Mouse (Mus musculus): ENCODE data around the gene Rasgrp3. TPM values are rescaled to one million over a fixed set of nuclear protein-coding genes. Genes with fewer than 3 reads are reported as not detected.

Rasgrp3 gene
- polyA plus RNA-seq, 1 experiment, result 0.66 TPM

DNA sequence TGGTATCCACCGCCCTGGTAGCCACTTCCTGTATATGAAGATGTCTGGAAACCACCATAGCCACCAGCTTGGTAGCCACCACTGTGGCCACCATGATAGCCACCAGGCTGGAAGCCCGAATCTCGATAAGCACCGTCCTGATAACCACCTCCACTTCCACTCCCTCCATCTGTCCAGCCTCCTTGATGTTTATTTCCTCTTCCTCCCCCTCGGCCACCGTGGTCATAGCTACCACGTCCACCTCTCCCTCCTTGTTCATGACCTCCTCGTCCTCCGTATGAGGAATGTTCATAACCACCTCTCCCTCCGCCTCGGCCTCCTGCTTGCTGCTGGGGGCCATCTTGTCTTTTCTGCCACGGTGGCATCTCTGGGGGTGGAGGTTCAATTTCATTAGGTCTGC lies 102.7 kb downstream of the Rasgrp3 start:
- Histone ChIP-seq H3K36me3 (ENCODE audit: control insufficient read depth, insufficient read depth, low read length) (peaks cover 24% of the 10 kb centered on the region), H3K27ac (ENCODE audit: insufficient read depth, low read depth, low read length) (0 out of 2 replicates have a peak overlapping the region, but pooled peaks have one; percentile 27), H3K4me3 (ENCODE audit: low read depth, low read length) (no peak overlapping the region), H3K4me1 (ENCODE audit: control insufficient read depth, insufficient read depth, insufficient read length, low read length) (no peaks in the 10 kb centered on the region), H3K27me3 (ENCODE audit: control insufficient read depth, insufficient read depth, low read length) (no peaks in the 10 kb centered on the region)
- WGBS, result 59% methylated on average over 12 of the region's 12 CpGs
- TF ChIP-seq CTCF (IDR thresholded peaks at IDR 0.05; ENCODE audit: extremely low read depth, insufficient read length, insufficient replicate concordance, low read depth, low read length) (no peak), POLR2A (IDR thresholded peaks at IDR 0.05; ENCODE audit: low read depth, low read length) (no peak)

- no peaks in the 10 kb centered on the region for H3K4me1 ChIP-seq (ENCODE audit: control insufficient read depth, insufficient read depth, insufficient read length, low read length)
- H3K27ac ChIP-seq (ENCODE audit: insufficient read depth, low read depth, low read length), result no peak overlapping the region
- TF ChIP-seq CTCF (IDR thresholded peaks at IDR 0.05; ENCODE audit: extremely low read depth, insufficient read length, insufficient replicate concordance, low read depth, low read length), result no peak
- H3K4me3 ChIP-seq (ENCODE audit: low read depth, low read length), result no peak overlapping the region
- no peaks in the 10 kb centered on the region for H3K27me3 ChIP-seq (ENCODE audit: control insufficient read depth, insufficient read depth, low read length)
- H3K36me3 ChIP-seq (ENCODE audit: control insufficient read depth, insufficient read depth, low read length), result peaks cover 26% of the 10 kb centered on the region
- WGBS, result 40% methylated on average over 6 of the region's 6 CpGs
These were observed 103.4 kb downstream of the Rasgrp3 start for GRCm38 (mm10) chr17:75539130-75539529.

- Histone ChIP-seq H3K4me1 (ENCODE audit: control insufficient read depth, insufficient read depth, insufficient read length, low read length) (no peaks in the 10 kb centered on the region), H3K4me3 (ENCODE audit: low read depth, low read length) (no peak overlapping the region), H3K36me3 (ENCODE audit: control insufficient read depth, insufficient read depth, low read length) (peaks cover 33% of the 10 kb centered on the region), H3K27ac (ENCODE audit: insufficient read depth, low read depth, low read length) (no peak overlapping the region), H3K27me3 (ENCODE audit: control insufficient read depth, insufficient read depth, low read length) (no peaks in the 10 kb centered on the region)
- no peak for TF ChIP-seq CTCF (IDR thresholded peaks at IDR 0.05; ENCODE audit: extremely low read depth, insufficient read length, insufficient replicate concordance, low read depth, low read length)
- no peak for TF ChIP-seq POLR2A (IDR thresholded peaks at IDR 0.05; ENCODE audit: low read depth, low read length)
- WGBS, result 42% methylated on average over 5 of the region's 5 CpGs
These were observed 104.1 kb downstream of the Rasgrp3 start for GRCm38 (mm10) chr17:75539841-75540240.

GRCm38 (mm10) chr17:75543434-75543833 lies 107.7 kb downstream of the Rasgrp3 start:
- Histone ChIP-seq H3K27ac (ENCODE audit: insufficient read depth, low read depth, low read length) (no peak overlapping the region), H3K4me1 (ENCODE audit: control insufficient read depth, insufficient read depth, insufficient read length, low read length) (no peaks in the 10 kb centered on the region), H3K27me3 (ENCODE audit: control insufficient read depth, insufficient read depth, low read length) (no peaks in the 10 kb centered on the region), H3K36me3 (ENCODE audit: control insufficient read depth, insufficient read depth, low read length) (peaks cover 27% of the 10 kb centered on the region), H3K4me3 (ENCODE audit: low read depth, low read length) (no peak overlapping the region)
- 75% methylated on average over 7 of the region's 7 CpGs for WGBS
- TF ChIP-seq CTCF (IDR thresholded peaks at IDR 0.05; ENCODE audit: extremely low read depth, insufficient read length, insufficient replicate concordance, low read depth, low read length), result no peak
- no peak for TF ChIP-seq POLR2A (IDR thresholded peaks at IDR 0.05; ENCODE audit: low read depth, low read length)

DNA sequence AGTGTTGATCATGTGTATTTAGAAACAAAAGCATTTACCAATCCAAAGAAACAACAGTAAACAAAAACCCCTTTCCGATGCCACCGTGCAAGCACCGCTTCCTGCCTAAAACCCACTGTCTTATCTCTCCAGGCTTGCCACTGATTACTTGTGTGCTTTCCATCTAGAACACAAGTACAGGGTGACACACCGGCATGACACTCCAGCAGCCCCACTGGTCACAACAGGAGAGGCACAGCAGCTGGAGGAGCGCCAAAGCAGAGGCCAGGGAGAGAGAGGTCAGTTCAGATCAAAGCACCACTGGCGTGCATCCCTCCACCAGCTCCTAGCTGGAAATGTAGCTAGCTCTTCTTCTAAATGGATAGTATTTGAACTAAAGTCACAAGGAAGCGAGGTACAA lies 108.6 kb downstream of the Rasgrp3 start:
- WGBS, result 80% methylated on average over 7 of the region's 7 CpGs
- H3K27ac ChIP-seq (ENCODE audit: insufficient read depth, low read depth, low read length), result no peak overlapping the region
- no peak for TF ChIP-seq POLR2A (IDR thresholded peaks at IDR 0.05; ENCODE audit: low read depth, low read length)
- no peak for TF ChIP-seq CTCF (IDR thresholded peaks at IDR 0.05; ENCODE audit: extremely low read depth, insufficient read length, insufficient replicate concordance, low read depth, low read length)
- H3K36me3 ChIP-seq (ENCODE audit: control insufficient read depth, insufficient read depth, low read length), result peaks cover 22% of the 10 kb centered on the region
- no peaks in the 10 kb centered on the region for H3K27me3 ChIP-seq (ENCODE audit: control insufficient read depth, insufficient read depth, low read length)
- no peaks in the 10 kb centered on the region for H3K4me1 ChIP-seq (ENCODE audit: control insufficient read depth, insufficient read depth, insufficient read length, low read length)
- H3K4me3 ChIP-seq (ENCODE audit: low read depth, low read length), result no peak overlapping the region

DNA sequence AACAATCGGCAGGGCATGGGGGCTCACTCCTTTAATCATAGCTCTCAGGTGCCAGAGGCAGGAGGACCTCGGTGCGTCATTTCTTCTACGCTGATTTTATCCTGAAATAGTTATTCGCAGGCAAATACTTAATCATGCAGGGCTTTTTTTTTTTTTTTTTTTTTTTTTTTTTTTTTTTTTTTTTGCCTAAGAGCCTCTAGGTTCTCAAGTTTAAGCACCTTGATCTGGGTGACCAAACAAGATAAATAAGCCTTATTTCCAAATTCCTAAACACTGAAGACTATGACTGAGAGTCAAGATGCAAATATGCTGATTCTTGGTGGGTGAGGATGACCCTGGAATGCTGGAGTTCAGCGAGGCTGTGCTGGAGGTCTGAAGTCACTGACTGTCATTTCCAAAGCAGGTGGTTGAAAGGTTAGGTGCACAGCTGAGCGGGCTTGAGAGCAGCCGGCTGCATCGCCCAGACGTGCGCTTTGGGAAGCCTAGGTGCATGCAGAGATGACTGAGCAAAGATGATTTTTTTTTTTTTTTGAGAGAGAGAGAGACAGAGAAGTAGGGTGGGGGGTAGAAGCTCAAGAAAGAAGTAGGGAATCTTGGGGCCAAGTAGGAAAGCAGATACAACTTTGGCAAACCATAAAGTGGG lies 115.2 kb downstream of the Rasgrp3 start:
- Histone ChIP-seq H3K4me1 (ENCODE audit: control insufficient read depth, insufficient read depth, insufficient read length, low read length) (peaks cover 2% of the 10 kb centered on the region), H3K27me3 (ENCODE audit: control insufficient read depth, insufficient read depth, low read length) (no peaks in the 10 kb centered on the region), H3K36me3 (ENCODE audit: control insufficient read depth, insufficient read depth, low read length) (peaks cover 4% of the 10 kb centered on the region), H3K27ac (ENCODE audit: insufficient read depth, low read depth, low read length) (no peak overlapping the region), H3K4me3 (ENCODE audit: low read depth, low read length) (peak overlapping the region; percentile 91)
- TF ChIP-seq CTCF (IDR thresholded peaks at IDR 0.05; ENCODE audit: extremely low read depth, insufficient read length, insufficient replicate concordance, low read depth, low read length) (no peak), POLR2A (IDR thresholded peaks at IDR 0.05; ENCODE audit: low read depth, low read length) (no peak)
- WGBS, result 36% methylated on average over 11 of the region's 11 CpGs

DNA sequence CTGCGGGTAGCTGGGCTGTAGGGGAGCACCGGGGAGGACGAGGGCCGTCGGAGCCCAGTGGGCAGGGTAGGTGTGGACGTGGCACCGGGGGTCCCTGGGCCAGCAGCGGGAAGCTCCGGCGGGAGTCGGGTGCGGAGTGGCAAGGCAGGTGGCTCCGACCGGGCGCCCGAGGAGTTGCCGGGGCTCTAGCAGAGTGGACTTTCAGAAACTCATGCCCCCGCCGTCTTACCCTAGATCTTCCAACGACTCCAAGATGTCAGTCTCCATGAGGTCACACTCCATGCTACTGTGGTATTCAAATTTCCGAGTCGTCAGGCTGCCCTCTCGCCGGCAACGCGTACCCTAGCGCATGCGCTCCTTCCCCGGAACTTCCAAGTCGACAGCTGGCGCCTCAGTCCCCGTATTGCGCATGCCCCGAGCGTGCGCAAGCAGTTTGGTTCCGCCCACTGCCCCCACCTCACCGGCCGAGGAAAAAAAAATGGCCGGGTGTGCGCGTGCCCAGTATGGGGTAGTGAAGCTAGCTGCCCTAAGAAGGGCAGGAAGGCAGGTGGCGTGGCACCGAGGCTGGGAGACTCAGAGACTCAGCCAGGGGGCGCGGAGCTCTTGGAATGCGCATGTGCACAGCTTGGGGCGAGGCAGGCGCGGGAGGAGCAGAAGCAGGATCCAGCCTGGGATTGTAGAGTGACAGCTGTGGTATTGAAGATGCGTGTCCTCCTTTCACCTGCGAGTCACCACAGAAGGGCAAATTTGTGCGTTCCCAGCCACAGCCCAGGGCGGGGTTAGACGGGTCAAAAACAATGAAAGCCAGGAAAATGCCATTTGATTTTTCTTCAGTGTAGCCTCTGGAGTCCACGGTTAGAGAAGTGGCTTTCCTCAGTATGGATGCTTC lies 116.1 kb downstream of the Rasgrp3 start, which contains the start of gene Fam98a:
Fam98a (minus strand) TSS at position 435 of the 889 bp plus-strand sequence.
- TF ChIP-seq POLR2A (IDR thresholded peaks at IDR 0.05; ENCODE audit: low read depth, low read length) (peak; percentile 23; the same call in 1 of the 2 replicates), CTCF (IDR thresholded peaks at IDR 0.05; ENCODE audit: extremely low read depth, insufficient read length, insufficient replicate concordance, low read depth, low read length) (0 out of 2 replicates have a peak, but pooled peaks have one; percentile 49)
- Histone ChIP-seq H3K4me3 (ENCODE audit: low read depth, low read length) (peak within 1 kb of the TSS; percentile 91), H3K27ac (ENCODE audit: insufficient read depth, low read depth, low read length) (peak within 1 kb of the TSS; percentile 7; the same call in 1 of the 2 replicates), H3K4me1 (ENCODE audit: control insufficient read depth, insufficient read depth, insufficient read length, low read length) (peaks cover 2% of the 10 kb centered on the region), H3K36me3 (ENCODE audit: control insufficient read depth, insufficient read depth, low read length) (peaks cover 3% of the 10 kb centered on the region), H3K27me3 (ENCODE audit: control insufficient read depth, insufficient read depth, low read length) (no peaks in the 10 kb centered on the region)
- WGBS, result under 1% methylated on average over 56 of the region's 56 CpGs
